Mouse (Mus musculus): ENCODE measurements around the gene Ets1. TPM values are rescaled to one million over a fixed set of nuclear protein-coding genes. Genes with fewer than 3 reads are reported as not detected.

The Ets1 gene
- polyA plus RNA-seq, 1 experiment: 6.8 TPM

DNA sequence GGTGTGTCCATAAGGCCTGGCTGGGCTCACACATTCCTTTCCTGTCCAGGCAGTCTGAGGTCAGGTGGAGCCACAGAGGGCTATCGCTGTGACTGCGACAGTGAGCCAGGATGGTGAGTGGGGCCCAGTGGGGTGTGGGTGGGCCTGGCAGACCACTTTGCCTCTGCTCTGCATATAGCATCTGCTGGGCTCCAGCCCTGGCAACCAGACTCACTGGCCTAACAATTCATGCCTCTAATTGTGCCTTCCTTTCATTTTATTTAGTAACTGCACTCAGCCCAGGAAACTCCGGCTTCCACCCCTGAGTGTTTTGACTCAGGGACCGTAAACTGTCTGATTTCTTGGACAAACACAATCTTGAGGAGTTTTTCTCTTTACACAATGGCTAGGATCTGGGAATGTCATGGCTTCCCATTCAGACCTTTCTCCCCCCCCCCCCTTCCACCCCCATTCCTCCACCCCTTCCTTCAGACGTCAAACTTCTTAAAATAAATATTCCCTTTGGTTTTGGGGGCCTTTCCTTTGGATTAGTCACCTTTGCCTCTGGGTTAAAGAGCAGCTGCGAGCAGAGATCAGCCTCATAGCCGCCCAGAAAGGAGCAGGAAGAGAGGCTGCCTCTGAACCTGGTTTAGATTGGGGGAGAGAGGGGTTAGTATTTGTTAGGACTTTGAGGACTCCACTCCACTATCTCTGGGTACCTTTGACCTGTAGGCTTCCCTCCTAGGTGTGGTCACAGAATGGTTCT lies 40.8 kb upstream of the Ets1 start:
- Histone ChIP-seq H3K27ac (ENCODE audit: insufficient read depth, low read length) (no peak overlapping the region), H3K4me3 (replicated peaks; ENCODE audit: insufficient read depth, low read depth, low read length) (no peak overlapping the region), H3K27me3 (ENCODE audit: control insufficient read depth, insufficient read depth, low read length) (no peaks in the 10 kb centered on the region), H3K4me1 (ENCODE audit: control insufficient read depth, insufficient read depth, low read length) (no peaks in the 10 kb centered on the region)
- WGBS: 66% methylated on average over 7 of the region's 7 CpGs
- DNase-seq: no peak
- TF ChIP-seq POLR2A (IDR thresholded peaks at IDR 0.05; ENCODE audit: borderline replicate concordance, insufficient read depth, low read length) (no peak), CTCF (IDR thresholded peaks at IDR 0.05; ENCODE audit: borderline replicate concordance, insufficient read depth, low read depth, low read length) (no peak)

DNA sequence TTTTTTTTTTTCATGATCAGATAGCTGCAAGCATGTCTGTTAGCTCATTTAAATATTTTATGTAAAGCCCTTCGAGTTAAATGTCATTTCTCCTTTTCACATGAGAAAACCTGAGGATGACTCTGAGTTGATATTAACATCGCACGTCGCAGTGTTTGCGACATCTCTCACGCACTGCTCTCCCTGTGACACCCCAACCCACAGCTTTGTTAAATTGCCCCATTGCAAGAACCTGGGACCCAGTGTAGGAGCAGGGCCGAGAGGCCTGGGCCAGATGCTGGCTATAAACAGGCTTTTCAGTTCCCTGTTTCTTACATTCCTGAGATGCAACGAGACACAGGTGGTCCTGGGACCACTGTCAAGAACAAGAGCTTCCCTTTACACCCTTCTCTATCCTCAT lies 39.7 kb upstream of the Ets1 start:
- Histone ChIP-seq H3K27me3 (ENCODE audit: control insufficient read depth, insufficient read depth, low read length) (no peaks in the 10 kb centered on the region), H3K27ac (ENCODE audit: insufficient read depth, low read length) (no peak overlapping the region), H3K4me3 (replicated peaks; ENCODE audit: insufficient read depth, low read depth, low read length) (no peak overlapping the region), H3K4me1 (ENCODE audit: control insufficient read depth, insufficient read depth, low read length) (no peaks in the 10 kb centered on the region)
- TF ChIP-seq POLR2A (IDR thresholded peaks at IDR 0.05; ENCODE audit: borderline replicate concordance, insufficient read depth, low read length) (no peak), CTCF (IDR thresholded peaks at IDR 0.05; ENCODE audit: borderline replicate concordance, insufficient read depth, low read depth, low read length) (no peak)
- WGBS: 91% methylated on average over 8 of the region's 8 CpGs
- DNase-seq: no peak

DNA sequence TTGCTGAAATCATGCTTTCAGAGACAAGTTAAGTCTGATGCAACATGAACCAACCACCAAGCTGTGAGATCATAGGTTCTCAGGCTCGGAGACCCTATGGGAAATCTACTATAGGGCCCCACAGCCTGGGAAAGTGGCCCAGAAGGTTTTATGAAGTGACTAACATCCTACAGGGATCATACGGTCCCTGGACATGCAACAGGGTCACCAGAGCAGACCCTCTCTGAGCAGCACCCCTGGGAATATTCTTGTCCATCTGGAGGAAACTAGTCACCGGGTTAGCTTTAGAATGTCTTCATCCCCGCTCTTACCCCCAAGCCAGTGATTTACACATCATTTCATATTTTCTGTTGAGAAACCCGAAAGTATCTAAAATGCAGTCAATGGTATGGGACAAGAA lies 34.1 kb upstream of the Ets1 start:
- Histone ChIP-seq H3K4me3 (replicated peaks; ENCODE audit: insufficient read depth, low read depth, low read length) (no peak overlapping the region), H3K27me3 (ENCODE audit: control insufficient read depth, insufficient read depth, low read length) (peaks cover 1% of the 10 kb centered on the region; the same call in 1 of the 2 replicates), H3K27ac (ENCODE audit: insufficient read depth, low read length) (no peak overlapping the region), H3K4me1 (ENCODE audit: control insufficient read depth, insufficient read depth, low read length) (no peaks in the 10 kb centered on the region)
- TF ChIP-seq POLR2A (IDR thresholded peaks at IDR 0.05; ENCODE audit: borderline replicate concordance, insufficient read depth, low read length): no peak
- no peak for TF ChIP-seq CTCF (IDR thresholded peaks at IDR 0.05; ENCODE audit: borderline replicate concordance, insufficient read depth, low read depth, low read length)
- 89% methylated on average over 5 of the region's 5 CpGs for whole genome bisulfite sequencing
- DNase-seq: no peak

DNA sequence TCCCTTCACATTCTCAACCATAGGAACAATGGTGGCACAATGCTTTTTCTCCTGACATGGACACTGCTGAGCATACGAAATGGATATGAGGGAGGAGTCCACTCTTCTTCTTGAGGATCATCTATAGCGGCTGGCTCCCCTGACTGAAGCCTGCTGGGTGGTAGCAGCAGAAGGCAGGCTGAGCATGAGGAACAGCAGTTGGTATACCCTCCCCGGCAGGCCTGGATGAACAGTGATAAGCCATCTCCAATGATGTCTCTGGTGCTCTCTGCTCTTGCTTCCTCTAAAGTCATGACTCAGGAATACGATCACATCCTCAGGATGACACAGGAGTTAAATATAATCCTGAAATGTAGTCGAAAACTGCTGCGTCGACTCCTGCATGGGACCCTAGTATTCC lies 32.9 kb upstream of the Ets1 start:
- TF ChIP-seq CTCF (IDR thresholded peaks at IDR 0.05; ENCODE audit: borderline replicate concordance, insufficient read depth, low read depth, low read length): no peak
- no peak for TF ChIP-seq POLR2A (IDR thresholded peaks at IDR 0.05; ENCODE audit: borderline replicate concordance, insufficient read depth, low read length)
- 83% methylated on average over 7 of the region's 7 CpGs for WGBS
- H3K4me3 ChIP-seq (replicated peaks; ENCODE audit: insufficient read depth, low read depth, low read length): no peak overlapping the region
- H3K27me3 ChIP-seq (ENCODE audit: control insufficient read depth, insufficient read depth, low read length): peaks cover 1% of the 10 kb centered on the region; the same call in 1 of the 2 replicates
- no peak for DNase-seq
- H3K27ac ChIP-seq (ENCODE audit: insufficient read depth, low read length): no peak overlapping the region
- no peaks in the 10 kb centered on the region for H3K4me1 ChIP-seq (ENCODE audit: control insufficient read depth, insufficient read depth, low read length)

DNA sequence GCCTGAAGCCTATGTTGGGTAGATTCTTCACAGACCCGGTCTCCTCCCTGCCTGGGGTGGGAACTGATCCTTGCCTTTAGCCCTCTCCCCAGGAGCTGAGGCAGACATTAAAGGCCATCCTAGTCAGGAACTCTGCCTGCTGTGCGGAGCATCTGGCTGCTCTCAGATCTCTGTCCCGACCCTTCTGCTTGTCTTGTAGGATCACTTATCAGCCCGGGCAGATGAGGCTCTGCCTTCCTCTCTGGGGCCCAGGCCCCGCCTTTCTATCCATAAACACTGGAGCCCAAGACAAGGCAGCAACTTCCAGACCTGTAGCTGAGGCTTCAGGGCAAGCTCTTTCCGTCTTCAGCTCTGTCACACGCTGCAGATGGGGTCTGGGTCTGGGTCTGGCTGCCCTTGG lies 28.8 kb upstream of the Ets1 start:
- peaks cover 1% of the 10 kb centered on the region; the same call in 1 of the 2 replicates for H3K27me3 ChIP-seq (ENCODE audit: control insufficient read depth, insufficient read depth, low read length)
- H3K4me3 ChIP-seq (replicated peaks; ENCODE audit: insufficient read depth, low read depth, low read length): no peak overlapping the region
- WGBS: 32% methylated on average over 7 of the region's 7 CpGs
- no peak for DNase-seq
- TF ChIP-seq CTCF (IDR thresholded peaks at IDR 0.05; ENCODE audit: borderline replicate concordance, insufficient read depth, low read depth, low read length) (no peak), POLR2A (IDR thresholded peaks at IDR 0.05; ENCODE audit: borderline replicate concordance, insufficient read depth, low read length) (no peak)
- no peaks in the 10 kb centered on the region; the same call in 1 of the 2 replicates for H3K4me1 ChIP-seq (ENCODE audit: control insufficient read depth, insufficient read depth, low read length)
- H3K27ac ChIP-seq (ENCODE audit: insufficient read depth, low read length): no peak overlapping the region

DNA sequence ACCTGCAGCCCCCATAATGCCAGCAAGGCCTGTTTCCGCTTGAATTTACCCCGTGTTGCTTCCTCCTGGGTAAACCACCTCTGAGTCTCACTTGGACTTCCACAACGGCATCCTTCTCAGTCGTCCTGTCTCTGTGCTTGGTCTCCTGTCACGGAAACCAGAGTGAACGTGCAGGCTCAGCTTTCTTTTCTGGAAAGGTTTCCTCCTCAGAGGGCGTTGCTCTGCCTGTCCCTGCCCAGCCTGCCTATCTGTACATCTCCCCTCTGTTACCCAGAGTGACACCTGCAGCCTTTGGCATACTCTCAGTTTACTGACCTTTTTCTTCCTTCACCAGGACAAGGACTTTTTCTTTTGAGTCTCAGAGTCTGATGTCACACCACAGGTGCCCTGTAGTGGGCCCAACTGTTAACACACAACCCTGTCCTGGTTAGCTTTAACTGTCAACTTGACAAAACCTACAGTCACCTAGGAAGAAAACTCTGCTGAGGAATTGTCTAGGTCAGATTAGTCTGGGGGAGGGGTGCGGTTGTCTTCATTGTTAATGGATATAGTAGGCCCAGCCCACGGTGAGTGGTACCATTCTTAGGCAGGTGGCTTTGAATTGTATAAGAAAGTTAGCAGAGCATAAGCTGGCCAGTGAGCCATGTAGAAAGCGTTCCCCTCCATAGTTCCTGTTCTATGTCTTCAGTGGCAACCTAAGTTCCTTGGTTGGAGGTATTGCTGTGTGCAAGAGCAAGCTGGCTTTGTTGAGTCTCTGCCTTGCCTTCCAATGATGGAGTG lies 27.0 kb upstream of the Ets1 start:
- 95% methylated on average over 10 of the region's 10 CpGs for WGBS
- no peak for DNase-seq
- Histone ChIP-seq H3K4me1 (ENCODE audit: control insufficient read depth, insufficient read depth, low read length) (no peaks in the 10 kb centered on the region; the same call in 1 of the 2 replicates), H3K4me3 (replicated peaks; ENCODE audit: insufficient read depth, low read depth, low read length) (no peak overlapping the region), H3K27ac (ENCODE audit: insufficient read depth, low read length) (no peak overlapping the region), H3K27me3 (ENCODE audit: control insufficient read depth, insufficient read depth, low read length) (peaks cover 1% of the 10 kb centered on the region; the same call in 1 of the 2 replicates)
- TF ChIP-seq POLR2A (IDR thresholded peaks at IDR 0.05; ENCODE audit: borderline replicate concordance, insufficient read depth, low read length): no peak
- no peak for TF ChIP-seq CTCF (IDR thresholded peaks at IDR 0.05; ENCODE audit: borderline replicate concordance, insufficient read depth, low read depth, low read length)

DNA sequence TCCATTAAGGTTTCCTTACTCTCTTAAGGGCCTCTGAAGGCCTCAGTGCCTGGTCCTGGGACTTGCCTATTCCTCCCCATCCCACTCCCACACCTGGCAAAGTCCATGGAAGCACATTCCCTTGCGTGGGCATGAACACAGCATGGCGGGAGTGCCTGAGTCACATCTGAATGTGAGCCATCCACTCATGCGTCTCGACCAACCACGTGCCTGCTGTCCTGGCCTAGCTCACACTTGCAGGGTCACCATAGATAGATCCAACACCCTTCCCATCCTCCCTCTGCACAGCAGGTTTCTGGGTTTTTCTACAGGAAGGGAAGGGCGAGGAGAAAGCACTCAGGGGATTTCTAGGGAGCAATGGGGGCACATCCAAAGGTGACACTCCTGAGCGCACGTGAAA lies 25.8 kb upstream of the Ets1 start:
- peaks cover 1% of the 10 kb centered on the region; the same call in 1 of the 2 replicates for H3K27me3 ChIP-seq (ENCODE audit: control insufficient read depth, insufficient read depth, low read length)
- H3K4me3 ChIP-seq (replicated peaks; ENCODE audit: insufficient read depth, low read depth, low read length): no peak overlapping the region
- TF ChIP-seq POLR2A (IDR thresholded peaks at IDR 0.05; ENCODE audit: borderline replicate concordance, insufficient read depth, low read length) (no peak), CTCF (IDR thresholded peaks at IDR 0.05; ENCODE audit: borderline replicate concordance, insufficient read depth, low read depth, low read length) (no peak)
- 64% methylated on average over 8 of the region's 8 CpGs for WGBS
- H3K27ac ChIP-seq (ENCODE audit: insufficient read depth, low read length): no peak overlapping the region
- H3K4me1 ChIP-seq (ENCODE audit: control insufficient read depth, insufficient read depth, low read length): no peaks in the 10 kb centered on the region; the same call in 1 of the 2 replicates
- no peak for DNase-seq

Measured in cerebellum, adult 2 months (tissue).